Mouse (Mus musculus) adrenal gland, postnatal 10 days (tissue): ENCODE measurements around the gene Tuba1a. TPM values are rescaled to one million over a fixed set of nuclear protein-coding genes. Genes with fewer than 3 reads are reported as not detected.
A peak's percentile ranks its signal among the peaks of the same experiment; 100 is the strongest.

Source experiments
- DNase-seq: peaks from one replicate; pipeline ENCODE4 v3.0.0; 2021; ENCODE audit warnings: mixed read lengths
- long read RNA-seq, 2 experiments: library from polyadenylated mRNA; stranded (forward); transcript quantifications; one replicate each; pipeline ENCODE4 v2.0.0; 2021
- total RNA-seq, 2 experiments: library from RNA; stranded (reverse); gene quantifications; 2 replicates each; pipeline ENCODE4 v1.2.3; 2021

The Tuba1a gene
- 100 to 1,000 TPM; 202 to 313 TPM for total RNA-seq
- long read RNA-seq, experiment 1, transcript Tuba1a-201 (4 exons, 1,803 nt), result major isoform, 426 of 438 reads
- long read RNA-seq, experiment 1, partial matches to known transcripts, result 12 of 438 reads
- long read RNA-seq, experiment 1, other reads (novel, unspliced or antisense), result 0 of 438 reads
- long read RNA-seq, experiment 2, transcript Tuba1a-201 (4 exons, 1,803 nt), result major isoform, 432 of 469 reads
- long read RNA-seq, experiment 2, partial matches to known transcripts, result 37 of 469 reads
- long read RNA-seq, experiment 2, other reads (novel, unspliced or antisense), result 0 of 469 reads

DNA sequence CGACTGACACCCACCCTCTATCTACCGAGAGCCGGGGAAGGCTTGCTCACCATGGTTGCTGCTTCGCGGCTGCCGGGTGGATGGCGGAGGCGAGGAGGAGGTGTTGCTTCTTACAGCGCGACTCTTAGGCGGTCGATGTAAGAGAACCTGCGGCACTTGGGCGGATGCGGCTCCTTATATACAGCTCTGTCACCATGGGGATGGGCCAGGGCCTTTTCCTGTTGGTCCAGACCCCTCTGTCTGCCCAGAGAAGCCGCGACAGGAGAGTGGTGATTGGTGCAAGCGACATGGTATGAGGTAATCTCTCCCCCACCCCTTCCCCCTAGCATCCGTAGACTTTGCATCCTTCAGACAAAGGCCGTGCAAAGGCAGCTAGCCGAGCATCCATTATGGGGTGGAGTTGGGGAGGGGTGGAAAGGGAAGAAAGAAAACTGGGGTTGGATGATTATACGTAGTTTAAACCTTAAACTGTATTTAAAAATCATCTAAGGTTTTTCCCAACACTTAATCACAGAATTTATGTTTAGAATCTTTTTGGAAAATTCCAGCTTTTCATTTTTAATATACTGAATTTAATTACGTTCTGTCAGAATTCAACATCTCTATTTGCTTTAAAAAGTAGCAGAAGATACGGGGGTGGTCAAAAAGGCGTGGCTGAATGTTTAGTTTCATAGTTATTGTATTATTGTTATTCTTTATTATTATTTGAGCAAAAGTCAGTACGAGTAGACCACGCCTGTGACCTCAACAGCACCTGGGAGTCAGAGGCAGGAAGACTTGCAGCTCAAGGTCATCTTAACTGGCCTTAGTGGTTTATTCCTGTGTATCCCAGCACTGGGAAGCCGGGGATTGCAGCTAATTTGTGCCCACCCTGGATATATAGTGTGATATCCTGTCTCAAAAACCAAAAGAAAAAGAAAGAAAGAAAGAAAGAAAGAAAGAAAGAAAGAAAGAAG is at the start of gene Tuba1a, which contains the start of gene Gm49450:
TSS of gene Tuba1a (minus strand) at position 303 of the 956 bp plus-strand sequence.
TSS of gene Gm49450 (minus strand) at position 151 of the 956 bp plus-strand sequence.
- peak; percentile 87 for DNase-seq

DNA sequence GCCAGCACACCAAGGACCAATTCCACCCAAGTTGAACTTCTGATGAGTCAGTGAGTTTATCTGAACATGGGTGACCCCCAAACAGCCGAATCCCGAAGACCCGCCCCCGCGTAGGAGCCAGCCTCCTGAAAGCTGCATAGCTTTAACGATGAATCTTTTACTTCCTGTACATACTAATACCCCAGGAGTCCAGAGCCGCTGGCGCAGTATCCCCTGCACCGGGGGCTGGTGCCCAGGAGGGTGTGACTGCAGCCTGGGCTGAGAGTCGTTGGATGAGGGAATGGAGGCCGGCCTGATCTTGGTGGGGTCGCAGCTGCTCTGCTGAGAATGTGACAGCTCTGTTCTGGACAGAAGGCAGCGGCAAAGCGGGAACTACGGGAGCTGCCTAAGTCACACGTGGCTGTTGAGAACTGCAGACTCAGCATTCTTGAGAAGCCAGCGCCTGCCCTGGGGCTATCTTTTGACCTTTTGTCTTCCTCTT is 48.0 kb upstream of the Tuba1a start:
- DNase-seq, result no peak

DNA sequence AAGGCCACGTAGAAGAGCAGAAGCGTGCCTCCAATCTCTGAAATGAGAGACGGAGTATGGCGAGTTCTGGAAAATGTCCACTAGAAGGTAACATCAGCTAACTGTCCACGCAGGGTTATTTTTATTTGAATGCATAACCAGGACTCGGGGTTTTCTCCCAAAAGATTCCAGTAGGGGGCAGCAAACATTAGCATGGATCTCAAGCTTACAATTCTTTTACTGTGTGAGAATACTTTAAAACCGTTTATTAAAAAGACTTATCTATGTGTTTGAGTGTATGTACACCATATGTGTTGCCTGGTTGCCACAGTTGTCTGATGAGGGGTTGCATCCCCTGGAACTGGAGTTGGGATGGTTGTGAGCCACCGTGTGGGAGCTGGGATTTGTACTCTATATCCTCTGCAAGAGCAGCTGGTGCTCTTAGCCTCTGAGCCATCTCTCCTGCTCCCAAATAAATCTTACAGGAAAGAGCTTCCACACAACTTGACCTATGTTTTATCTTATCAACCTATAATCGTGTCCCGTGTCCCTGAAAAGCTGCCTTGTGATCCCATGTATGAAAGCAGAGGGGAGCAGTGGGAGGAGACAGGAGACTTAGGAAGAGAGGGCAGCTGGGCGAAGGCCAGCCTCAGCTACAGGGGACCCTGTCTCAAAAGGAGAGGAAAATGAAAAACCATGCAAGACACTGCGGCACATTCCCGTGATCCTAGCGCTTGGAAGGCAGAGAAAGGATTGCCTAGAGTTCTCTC is 47.2 kb upstream of the Tuba1a start:
- DNase-seq, result peak; percentile 77

DNA sequence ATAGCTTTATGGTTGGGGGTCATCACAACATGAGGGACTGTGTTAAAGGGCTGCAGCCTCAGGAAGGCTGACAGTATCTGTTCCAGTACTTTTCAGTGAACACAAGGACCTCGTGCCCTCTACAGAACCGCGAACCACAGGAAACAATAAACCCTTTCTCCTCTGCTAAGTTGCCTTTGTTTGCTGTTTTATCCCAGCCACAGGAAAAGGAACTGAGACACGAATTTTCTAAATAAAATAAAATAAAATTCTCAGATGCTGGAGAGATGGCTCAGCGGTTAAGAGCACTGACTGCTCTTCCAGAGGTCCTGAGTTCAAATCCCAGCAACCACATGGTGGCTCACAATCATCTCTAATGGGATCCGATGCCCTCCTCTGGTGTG is 45.3 kb upstream of the Tuba1a start:
- DNase-seq, result no peak

DNA sequence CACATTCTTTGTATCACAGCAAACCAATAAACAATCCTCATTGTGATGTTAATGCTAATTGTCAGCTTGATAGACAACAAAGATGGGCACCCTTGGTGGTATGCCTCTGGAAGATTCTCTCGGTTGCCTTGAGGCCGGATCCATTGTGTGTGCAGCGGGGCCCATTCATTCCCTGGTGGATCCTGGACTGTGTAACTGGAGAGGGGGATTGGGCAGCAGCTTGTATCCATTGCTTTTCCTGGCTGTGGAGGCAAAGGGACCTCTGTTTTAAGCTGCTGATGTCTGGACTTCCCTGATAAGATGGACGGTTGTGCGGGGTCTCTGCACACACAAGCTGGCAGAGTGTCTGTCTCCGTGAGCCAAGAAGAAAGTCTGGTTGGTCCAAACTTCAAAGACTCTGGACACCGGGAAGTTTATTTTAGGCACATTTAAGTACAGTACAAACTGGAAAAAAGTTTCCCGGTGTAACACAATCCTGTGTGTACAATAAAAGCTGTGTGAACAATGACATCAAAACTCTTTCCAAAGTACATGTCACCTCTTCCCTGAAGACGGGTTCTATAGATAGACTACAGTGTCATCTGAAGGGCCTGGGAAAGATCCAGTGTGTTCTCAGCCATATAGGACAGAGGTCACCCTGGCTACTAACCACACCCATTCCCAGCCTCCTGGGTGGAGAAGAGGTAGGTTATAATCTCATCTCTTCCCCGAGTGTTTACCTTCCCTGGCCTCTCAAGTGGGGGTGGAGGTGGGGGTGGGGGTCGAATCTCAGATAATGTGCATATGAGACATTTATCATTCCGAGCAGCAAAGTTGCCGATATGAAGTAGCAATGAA is 44.7 kb upstream of the Tuba1a start:
- no peak for DNase-seq

DNA sequence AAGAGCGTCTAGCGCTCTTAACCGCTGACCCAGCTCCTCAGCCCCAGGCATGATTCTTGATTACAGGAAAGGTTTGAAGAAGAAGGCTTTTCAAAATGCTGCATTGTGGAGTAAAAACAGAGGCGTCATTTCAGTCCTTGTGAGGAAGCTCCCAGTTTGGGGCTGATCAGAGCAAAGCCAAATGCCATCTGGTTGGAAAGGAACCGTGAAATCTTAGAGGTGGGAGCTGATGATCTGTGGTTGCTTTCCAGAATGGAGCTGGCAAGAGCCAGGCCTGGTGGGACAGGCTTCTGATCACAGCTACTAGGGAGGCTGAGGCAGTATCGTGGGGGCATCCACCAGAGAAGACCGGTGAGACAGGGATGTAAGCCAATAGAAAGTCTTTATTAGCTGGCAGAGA is 43.3 kb upstream of the Tuba1a start:
- no peak for DNase-seq

DNA sequence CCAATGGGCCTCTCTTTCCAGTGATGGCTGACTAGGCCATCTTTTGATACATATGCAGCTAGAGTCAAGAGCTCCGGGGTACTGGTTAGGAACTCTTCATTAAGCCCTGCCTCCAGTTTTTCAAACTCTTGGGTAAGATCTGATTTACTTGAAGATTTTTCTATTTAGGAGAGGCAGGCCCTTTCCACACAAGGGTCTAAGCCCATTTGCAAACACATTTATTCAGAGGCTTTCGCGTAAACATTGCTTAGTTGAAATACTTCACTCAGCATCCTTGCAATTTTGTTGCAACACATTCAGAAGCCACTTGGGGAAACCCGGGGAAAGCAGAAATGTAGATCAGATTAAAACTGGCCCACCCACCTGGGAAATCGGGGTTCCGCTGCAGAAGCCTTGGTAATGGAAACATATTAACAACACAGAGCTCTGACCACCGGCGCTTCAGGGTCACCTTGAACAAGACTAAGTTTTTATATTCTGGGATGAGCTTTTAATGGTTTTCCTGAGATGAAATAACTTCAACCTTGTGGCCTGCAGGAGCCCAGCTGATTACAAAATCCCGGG is 41.5 kb upstream of the Tuba1a start:
- no peak for DNase-seq

DNA sequence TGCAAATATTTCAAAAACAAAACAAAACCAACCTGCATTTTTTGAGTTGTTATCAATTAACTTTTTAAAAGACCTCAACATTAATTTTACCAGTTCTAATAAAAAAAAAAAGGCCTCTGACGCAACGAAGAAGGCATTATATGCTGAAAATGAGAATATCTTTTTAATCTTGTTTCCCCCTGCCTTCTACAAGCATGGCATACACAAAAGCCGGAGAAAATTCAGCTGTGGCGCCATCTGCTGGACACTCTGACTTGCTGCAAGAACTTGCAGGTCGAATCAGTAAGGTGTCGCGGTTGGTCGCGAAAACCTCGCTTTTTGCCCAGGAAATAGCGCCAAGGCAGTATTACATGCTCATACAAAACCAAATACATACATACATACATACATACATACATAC is 40.4 kb upstream of the Tuba1a start:
- peak; percentile 91 for DNase-seq

DNA sequence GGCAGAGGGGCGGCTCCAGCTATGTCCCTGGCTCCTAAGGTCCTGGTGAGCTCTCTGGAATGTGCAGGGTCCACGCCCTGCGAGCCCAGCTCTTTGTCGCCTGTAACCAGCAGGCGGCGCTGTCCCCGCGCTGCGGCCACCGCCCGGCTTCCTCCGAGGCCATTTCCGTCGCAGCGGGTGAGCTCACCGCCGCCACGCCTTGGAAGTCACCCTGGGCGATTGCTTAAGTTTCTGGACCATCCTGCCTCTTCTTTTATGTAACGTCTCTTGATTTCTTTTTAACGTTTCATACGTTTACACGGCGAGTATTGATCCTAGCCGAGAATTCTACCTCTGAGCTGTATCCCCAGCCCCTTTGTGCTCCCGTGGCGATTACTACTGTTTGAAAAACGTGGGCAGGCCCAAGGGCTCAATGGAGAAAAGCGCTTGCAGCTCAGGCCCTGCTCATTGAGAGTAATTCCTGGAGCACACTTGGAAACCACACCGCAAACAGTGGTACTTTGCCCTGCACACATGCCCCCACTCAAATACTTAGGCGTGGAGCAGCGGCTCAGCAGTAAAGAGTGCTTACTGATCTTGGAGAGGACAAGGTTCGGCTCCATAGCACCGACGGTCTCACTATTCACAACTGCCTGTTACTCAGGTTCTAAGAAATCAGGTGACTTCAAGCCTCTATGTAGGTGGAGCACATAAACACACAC is 39.7 kb upstream of the Tuba1a start:
- peak; percentile 98 for DNase-seq

DNA sequence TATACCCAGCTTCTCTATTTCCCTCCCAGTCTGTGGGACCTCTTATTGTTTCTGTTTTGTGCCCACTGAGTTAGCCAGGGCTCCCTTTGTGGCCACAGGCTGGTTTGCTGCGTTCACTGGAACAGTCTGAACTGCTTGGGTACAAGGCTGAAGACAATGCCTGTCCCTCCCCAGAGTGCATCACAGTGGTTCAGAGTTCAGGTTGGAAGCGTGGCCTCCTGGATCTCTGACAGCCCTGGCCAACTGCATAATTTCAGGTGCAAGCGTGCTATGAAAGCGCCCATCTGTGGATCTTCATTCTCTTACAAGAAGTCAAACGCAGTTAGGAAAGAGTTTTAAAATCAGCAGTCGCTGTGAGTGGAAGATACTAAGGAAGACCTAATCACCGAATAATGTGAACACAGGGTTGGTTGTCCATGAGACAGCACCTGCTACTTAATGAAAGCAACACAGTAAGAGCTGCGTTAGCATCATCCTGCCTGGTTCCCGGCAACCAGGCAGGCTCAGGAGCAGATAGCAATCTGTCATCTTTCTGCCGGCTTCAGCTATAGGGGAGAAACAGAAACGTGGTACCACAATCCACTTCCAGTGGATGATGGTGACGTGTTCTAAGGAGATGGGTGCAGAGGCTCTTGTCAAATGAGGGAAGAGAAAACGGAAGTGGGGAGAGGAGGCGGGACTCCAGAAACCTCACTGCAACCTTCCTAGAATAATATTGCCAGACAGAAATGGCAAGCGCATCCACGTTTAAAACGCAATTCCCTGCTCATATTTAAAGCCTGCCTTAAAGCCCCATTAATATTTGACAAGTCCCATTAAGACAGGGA is 38.8 kb upstream of the Tuba1a start:
- peak; percentile 48 for DNase-seq

DNA sequence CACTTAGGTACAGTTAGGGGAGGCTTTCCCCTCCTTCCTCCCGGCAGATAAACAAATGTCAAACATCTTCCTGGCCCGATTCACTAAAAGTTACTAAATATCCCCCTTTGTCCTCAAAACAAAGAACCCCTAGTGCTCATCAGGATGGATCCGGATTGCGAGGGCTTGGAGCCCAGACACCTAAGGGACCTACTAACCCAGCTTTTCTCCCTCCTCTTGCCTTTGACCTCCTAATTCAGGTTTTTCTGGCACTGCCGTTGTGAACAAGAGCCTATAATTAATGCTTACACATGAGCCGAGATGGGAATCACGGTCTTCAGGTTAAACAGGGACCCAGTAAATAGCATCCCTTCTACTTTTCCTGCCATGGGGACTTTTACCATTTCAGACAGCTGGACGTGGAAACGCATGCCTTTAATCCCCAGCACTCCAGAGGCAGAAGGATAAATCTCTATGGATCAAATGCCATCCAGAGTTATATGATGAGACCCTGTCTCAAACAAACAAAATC is 38.1 kb upstream of the Tuba1a start:
- no peak for DNase-seq

DNA sequence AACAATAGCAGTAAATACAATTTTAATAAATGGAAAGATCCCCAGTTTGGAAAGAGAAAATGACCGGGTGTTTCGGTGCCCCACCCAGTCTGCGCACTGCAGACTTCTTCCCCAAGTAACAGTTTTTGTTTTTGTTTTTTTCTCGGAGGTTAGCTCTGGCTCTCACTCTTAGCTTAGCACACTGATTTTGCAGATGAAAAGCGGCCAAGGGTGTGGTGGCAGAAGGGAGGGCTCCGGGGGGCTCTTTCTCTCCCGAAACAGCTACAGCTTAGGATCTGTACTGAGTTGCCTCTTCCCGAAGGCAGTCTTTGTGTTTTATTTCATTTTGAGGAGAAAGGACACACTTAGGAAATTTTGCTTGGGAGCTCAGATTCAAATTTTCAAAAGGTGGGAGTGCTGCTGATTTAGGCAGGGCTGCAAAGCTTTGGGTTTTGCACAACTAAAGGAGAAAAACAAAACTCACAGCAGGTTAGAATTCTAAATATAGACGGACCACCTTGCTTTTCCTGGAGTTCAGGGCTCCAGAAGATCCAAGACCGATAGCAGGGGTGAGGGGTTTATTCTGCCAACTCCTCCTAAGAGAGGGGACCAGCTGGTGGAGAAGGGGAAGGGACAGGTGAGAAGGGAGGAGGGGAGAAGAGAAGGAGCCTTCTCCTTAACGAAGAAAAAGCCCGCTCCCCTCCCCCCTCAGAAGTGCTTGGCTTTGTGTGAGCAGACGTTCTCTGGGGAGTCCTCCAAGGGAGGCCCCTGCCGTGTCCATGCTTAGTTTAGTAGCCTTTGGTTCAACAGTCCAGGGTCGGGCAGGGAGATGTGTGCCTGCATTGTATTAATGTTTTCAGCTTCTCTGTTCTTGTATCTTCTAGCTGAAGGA is 37.4 kb upstream of the Tuba1a start:
- peak; percentile 56 for DNase-seq

DNA sequence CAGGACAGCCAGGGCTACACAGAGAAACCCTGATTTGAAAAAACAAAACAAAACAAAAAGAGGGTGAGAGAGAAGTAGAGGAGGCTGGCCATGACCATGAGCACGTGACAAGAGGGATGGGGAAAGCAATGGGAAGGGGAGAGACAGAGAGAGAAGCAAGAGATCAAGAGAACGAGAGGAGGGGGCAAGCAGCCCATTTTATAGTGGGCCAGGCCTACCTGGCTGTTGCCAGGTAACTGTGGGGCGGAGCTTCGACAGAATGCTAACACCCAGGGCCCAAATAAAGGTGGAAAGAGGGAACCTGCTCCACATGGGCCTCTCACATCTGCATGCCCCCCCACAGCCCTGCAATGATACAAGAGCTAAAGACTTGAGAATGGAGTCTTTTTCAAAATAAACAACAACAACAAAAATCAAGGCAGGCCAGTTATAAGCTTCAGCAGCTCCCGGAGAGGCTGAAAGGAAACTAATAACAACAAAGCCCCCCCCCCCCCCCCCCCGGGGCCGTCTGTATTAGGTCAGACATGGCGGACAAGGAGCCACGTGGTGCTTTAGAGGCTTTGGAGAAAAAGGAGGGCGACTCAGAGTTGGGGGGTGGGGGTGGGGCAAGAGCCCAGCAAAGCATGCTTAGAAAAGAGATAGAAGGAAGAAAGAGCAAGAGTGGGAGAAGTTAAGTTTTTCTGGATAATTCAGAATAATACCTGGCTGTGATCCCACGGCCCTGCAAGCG is 36.4 kb upstream of the Tuba1a start:
- DNase-seq, result no peak

DNA sequence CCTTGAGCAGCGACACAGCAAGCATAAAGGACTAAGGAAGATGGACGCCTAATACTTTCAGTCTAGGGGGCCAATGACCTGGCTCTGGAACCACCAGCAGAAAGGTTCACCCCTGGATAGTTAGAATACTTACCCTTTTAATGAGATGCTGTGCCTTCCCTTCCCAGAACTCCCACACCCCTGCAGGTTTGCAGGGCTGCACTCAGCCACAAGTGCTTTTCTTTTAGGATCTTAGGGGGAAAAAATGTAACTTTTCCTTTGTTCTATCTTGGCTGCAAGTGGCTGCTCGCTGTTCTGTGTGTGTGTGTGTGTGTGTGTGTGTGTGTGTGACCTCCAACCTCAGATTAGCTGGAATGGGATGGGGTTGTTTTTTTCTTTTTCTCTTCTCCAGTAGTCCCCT is 35.3 kb upstream of the Tuba1a start:
- DNase-seq, result no peak

DNA sequence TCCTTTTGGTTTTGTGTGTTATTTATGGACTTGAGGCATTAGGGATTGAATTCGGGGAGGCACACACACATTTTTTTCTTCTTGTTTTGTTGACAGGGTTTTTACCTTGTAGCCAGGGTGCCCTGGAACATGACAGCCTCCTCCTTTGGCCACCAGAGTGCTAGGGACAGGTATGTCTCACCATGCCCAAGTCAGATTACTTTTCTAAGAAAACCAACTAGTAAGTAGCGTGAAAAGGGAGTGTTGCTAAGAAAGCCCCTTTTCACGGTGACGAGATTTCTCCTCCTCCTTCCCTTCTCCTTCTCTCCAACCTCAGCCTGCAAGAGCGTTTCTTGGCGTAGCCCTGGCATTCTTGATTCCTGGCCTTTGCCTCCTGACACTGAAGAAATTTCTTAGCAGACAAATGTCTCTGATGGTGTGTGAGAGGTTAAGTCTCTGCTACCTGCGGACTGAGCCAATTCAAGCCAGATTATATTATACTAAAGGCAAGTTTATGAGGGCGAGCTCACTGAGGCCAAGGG is 34.2 kb upstream of the Tuba1a start:
- DNase-seq, result no peak

DNA sequence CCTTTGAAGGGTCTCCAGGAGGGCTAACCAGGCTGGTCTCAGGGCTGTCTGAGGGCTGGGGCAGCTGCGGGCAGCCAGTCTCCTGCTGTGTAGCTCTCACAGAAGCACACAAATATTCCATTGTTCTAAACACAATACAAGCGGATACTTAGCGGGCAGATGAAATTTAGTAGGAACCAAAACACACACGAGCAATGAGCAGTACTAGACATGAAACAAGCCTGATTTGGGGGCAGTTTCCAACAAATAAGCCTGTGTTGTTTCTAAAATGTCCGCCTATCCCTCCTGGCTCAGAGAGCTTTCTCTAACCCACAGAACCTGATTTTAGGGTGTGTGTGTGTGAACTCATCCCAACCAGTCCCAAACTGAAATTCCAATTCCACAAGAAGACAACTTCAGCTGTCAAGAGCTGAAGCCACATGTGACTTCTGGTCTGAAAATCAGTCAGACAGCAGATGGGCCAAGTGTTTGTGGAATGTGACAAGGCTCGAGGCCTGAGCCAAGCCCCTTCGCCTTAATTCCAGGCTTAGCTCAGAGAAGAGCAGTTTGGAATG is 33.7 kb upstream of the Tuba1a start:
- DNase-seq, result no peak
